Comparison of ENCODE assay signal across 10 mouse cellular contexts in genomic region chr3:99252461-99253091, GRCm38 (mm10). TPM values are rescaled to one million over a fixed set of nuclear protein-coding genes. Genes with fewer than 3 reads are reported as not detected.
DNase-seq lines count a peak whose midpoint lies in the region; ATAC-seq and TF ChIP-seq lines count a peak whose summit lies in the region.
"Had no signal": no experiment of that assay in that cellular context is flagged by ENCODE, and none has a peak within 500 bp of the region (broad histone marks: within the 10 kb centered on the region; RNA-seq: fewer than 3 reads in every experiment).

No protein-coding gene starts in this region.

- no peaks in the 10 kb centered on the region for H3K36me3 ChIP-seq in heart, embryonic 10.5 days
- H3K36me3 ChIP-seq in lung, embryonic 15.5 days = no peaks in the 10 kb centered on the region
- peaks cover 1% of the 10 kb centered on the region for H3K36me3 ChIP-seq in myocyte (ENCODE audit: control insufficient read depth, insufficient read depth)

- H3ac ChIP-seq in myocyte (ENCODE audit: control insufficient read depth, insufficient read length) = no peak overlapping the region

- peaks cover 21% of the 10 kb centered on the region for H3K4me1 ChIP-seq in heart, embryonic 10.5 days
- peaks cover 17% of the 10 kb centered on the region for H3K4me1 ChIP-seq in lung, embryonic 15.5 days

- H3K9ac ChIP-seq in lung, embryonic 15.5 days = no peak overlapping the region
- H3K9ac ChIP-seq: liver, embryonic 14.5 days had no signal

- 1% methylated on average over 16 of the region's 16 CpGs for WGBS in heart, embryonic 10.5 days
- 2% methylated on average over 16 of the region's 16 CpGs for WGBS in lung, embryonic 15.5 days

- H3K79me2 ChIP-seq in myocyte (ENCODE audit: control insufficient read depth, insufficient read depth) = peaks cover 32% of the 10 kb centered on the region

- H3K27ac ChIP-seq in heart, embryonic 10.5 days = no peak overlapping the region
- no peak overlapping the region for H3K27ac ChIP-seq in lung, embryonic 15.5 days
- H3K27ac ChIP-seq: liver, embryonic 14.5 days had no signal

- H3K4me2 ChIP-seq in lung, embryonic 15.5 days = peak overlapping the region; percentile 90
- H3K4me2 ChIP-seq in myocyte (ENCODE audit: low read depth) = peak overlapping the region; percentile 63

- peak overlapping the region; percentile 65; the same call in 1 of the 2 replicates for H3K4me3 ChIP-seq in heart, embryonic 10.5 days
- H3K4me3 ChIP-seq in lung, embryonic 15.5 days = peak overlapping the region; percentile 45
- H3K4me3 ChIP-seq in myocyte = peak overlapping the region; percentile 67

- no peaks in the 10 kb centered on the region for H3K9me3 ChIP-seq in heart, embryonic 10.5 days
- no peaks in the 10 kb centered on the region for H3K9me3 ChIP-seq in lung, embryonic 15.5 days

- TF ChIP-seq POLR2A in myocyte (IDR thresholded peaks at IDR 0.05; ENCODE audit: insufficient read length, low read depth) = no peak

- ATAC-seq in lung, embryonic 15.5 days (ENCODE audit: borderline replicate concordance, extremely low read depth, low FRiP score, low TSS enrichment) = no peak

- no peak for DNase-seq in heart, embryonic 10.5 days (ENCODE audit: low spot score)
- no peak for DNase-seq in heart, adult 9 months (ENCODE audit: low spot score in 2 of 2)
- no peak for DNase-seq in lung, postnatal 25 days (ENCODE audit: low spot score)
- peak; percentile 35 for DNase-seq in embryo, embryonic 11 days
- DNase-seq in adrenal gland, postnatal 4 days (ENCODE audit: low spot score in 2 of 2) = no peak
- no peak for DNase-seq in layer of hippocampus, adult 8-10 months (ENCODE audit: low spot score in 2 of 2)
- DNase-seq: thymus, adult 18-20 months had no signal

- H3K27me3 ChIP-seq in heart, embryonic 10.5 days (ENCODE audit: insufficient read depth, poor library complexity, severe bottlenecking) = peaks cover 98% of the 10 kb centered on the region
- peaks cover 99% of the 10 kb centered on the region for H3K27me3 ChIP-seq in lung, embryonic 15.5 days
- no peaks in the 10 kb centered on the region for H3K27me3 ChIP-seq in myocyte (ENCODE audit: control insufficient read depth, insufficient read depth, insufficient read length)

TF ChIP-seq in myocyte, 11 proteins besides CTCF, POLR2A, EP300 and RAD21:
- TF ChIP-seq USF1 (IDR thresholded peaks at IDR 0.05; ENCODE audit: low read depth) (no peak), MAX (IDR thresholded peaks at IDR 0.05; ENCODE audit: low read depth) (no peak), E2F4 (IDR thresholded peaks at IDR 0.05; ENCODE audit: insufficient read depth) (no peak), MYOG (IDR thresholded peaks at IDR 0.05; ENCODE audit: control insufficient read depth in 1 of 3, insufficient read depth in 1 of 3, insufficient read length in 2 of 3, low read depth in 2 of 3) (no peak), SRF (IDR thresholded peaks at IDR 0.05; ENCODE audit: control insufficient read depth, insufficient read length, low read depth) (no peak), MYOD1 (IDR thresholded peaks at IDR 0.05; ENCODE audit: control insufficient read depth in 1 of 3, insufficient read length in 2 of 3, low read depth in 2 of 3) (no peak), CEBPB (IDR thresholded peaks at IDR 0.05; ENCODE audit: insufficient read depth, poor library complexity, severe bottlenecking) (no peak), POLR2AphosphoS2 (IDR thresholded peaks at IDR 0.05; ENCODE audit: insufficient read length, low read depth) (no peak), TCF12 (IDR thresholded peaks at IDR 0.05; ENCODE audit: insufficient read depth, poor library complexity, severe bottlenecking) (no peak), REST (IDR thresholded peaks at IDR 0.05; ENCODE audit: insufficient read depth, insufficient read length) (no peak), TCF3 (IDR thresholded peaks at IDR 0.05; ENCODE audit: insufficient read length, low read depth) (no peak)

RNA-seq across cellular contexts. Expression of gene Tbx15, which starts 12.4 kb away (rescaled TPM):
- 0.12 and 0.67 TPM in 2 replicates for polyA plus RNA-seq in heart, embryonic 10.5 days (2016; fragmentation: Nextera tagmentation; extraction: Ambion mirVana)
- 0.04 TPM in 1 of 2 replicates, not detected in the other for polyA plus RNA-seq in lung, embryonic 15.5 days (2015; fragmentation: Nextera tagmentation; extraction: Ambion mirVana)
- 24.8 TPM for polyA plus RNA-seq in myocyte (2012; fragmentation: generic; extraction: Trizol)
- 1 to 10 TPM; 1.4 to 2.5 TPM for total RNA-seq in adrenal gland, postnatal 4 days (2021)
- total RNA-seq in layer of hippocampus, adult 8-10 months (2022) = 1 to 10 TPM in 1 of 4 experiments, under 1 TPM in 3; 0.47 to 1.8 (median 0.61) TPM

Comparison
In these comparisons a context has a peak if more than half of its experiments do, and no peak if none do; other contexts are left out.
1. RNA of gene Tbx15, which starts 12.4 kb away (polyA plus RNA-seq): 24.8 TPM in myocyte (single experiment); 0.12 to 0.67 TPM in heart, embryonic 10.5 days and 0.04 TPM in lung, embryonic 15.5 days; every median in the first group is over 10 times any median in the second.
2. Peak in every context shown above with its lines, with median percentiles within 50 percentile points of each other: H3K4me3 ChIP-seq.